Mouse (Mus musculus): ENCODE measurements around the gene Rhd. TPM values are rescaled to one million over a fixed set of nuclear protein-coding genes. Genes with fewer than 3 reads are reported as not detected.
A peak's percentile ranks its signal among the peaks of the same experiment; 100 is the strongest.

Rhd gene
- polyA plus RNA-seq, 1 experiment: 0.38 TPM

DNA sequence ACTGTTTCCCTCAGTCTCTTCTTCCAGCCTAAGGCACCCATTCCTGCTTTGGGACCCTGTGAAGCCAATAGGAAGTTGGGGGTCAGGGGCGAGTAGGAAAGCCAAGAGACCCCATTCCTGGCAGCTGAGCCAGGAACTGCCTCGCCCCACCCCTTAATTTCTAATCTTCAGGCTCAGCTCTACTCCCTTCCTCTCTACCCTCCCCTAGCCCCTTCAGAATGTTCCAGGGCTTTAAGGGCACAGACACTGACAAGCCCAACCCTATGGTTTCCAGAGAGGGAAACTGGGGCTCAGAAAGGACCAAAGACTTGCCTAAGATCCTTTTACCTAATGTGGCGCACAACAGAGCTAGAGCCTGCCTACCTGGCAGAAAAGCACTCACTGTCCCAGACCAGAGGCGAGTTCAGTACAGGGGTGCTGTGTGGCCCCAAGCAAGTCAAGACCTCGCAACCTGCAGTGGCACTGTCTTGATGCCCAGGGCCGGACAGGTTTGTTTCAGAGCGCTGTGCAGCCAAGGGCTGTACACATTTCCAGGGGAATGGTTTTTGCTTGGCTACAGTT lies 5.6 kb downstream of the Rhd start:
- Histone ChIP-seq H3K27ac (ENCODE audit: control insufficient read depth, insufficient read depth, low read length) (no peak overlapping the region), H3K4me3 (ENCODE audit: control insufficient read depth, insufficient read depth, low read length) (no peak overlapping the region), H3K4me1 (replicated peaks; ENCODE audit: control insufficient read depth, insufficient read depth, low read length) (no peaks in the 10 kb centered on the region), H3K36me3 (ENCODE audit: control insufficient read depth, insufficient read depth, low read length) (no peaks in the 10 kb centered on the region), H3K27me3 (ENCODE audit: control insufficient read depth, insufficient read depth, low read length) (no peaks in the 10 kb centered on the region; the same call in 1 of the 2 replicates)
- no peak for DNase-seq
- 69% methylated on average over 7 of the region's 7 CpGs for WGBS
- TF ChIP-seq CTCF (IDR thresholded peaks at IDR 0.05; ENCODE audit: borderline replicate concordance, control insufficient read depth, extremely low read depth, insufficient read depth, low read length, poor library complexity): no peak
- no peak for TF ChIP-seq POLR2A (IDR thresholded peaks at IDR 0.05; ENCODE audit: control insufficient read depth, extremely low read depth, insufficient read depth, low read length, poor library complexity)

DNA sequence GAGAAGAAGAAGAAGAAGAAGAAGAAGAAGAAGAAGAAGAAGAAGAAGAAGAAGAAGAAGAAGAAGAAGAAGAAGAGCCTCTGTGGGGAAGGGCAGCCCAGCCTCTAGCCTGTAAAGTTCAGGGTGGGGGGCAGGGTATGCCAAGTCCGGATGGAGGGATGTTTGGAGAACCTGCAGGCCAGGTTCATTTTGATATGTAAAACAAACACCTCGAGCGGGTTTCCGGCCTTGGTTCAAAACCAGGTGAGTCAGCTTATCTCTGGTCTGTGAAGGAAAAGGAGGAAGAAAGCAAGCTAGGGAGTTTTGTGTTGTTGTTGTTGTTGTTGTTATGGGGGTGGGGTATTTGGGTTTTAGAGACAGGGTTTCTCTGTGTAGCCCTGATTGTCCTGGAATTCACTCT lies 7.1 kb downstream of the Rhd start:
- Histone ChIP-seq H3K36me3 (ENCODE audit: control insufficient read depth, insufficient read depth, low read length) (no peaks in the 10 kb centered on the region), H3K4me1 (replicated peaks; ENCODE audit: control insufficient read depth, insufficient read depth, low read length) (no peaks in the 10 kb centered on the region), H3K4me3 (ENCODE audit: control insufficient read depth, insufficient read depth, low read length) (no peak overlapping the region), H3K27ac (ENCODE audit: control insufficient read depth, insufficient read depth, low read length) (no peak overlapping the region), H3K27me3 (ENCODE audit: control insufficient read depth, insufficient read depth, low read length) (no peaks in the 10 kb centered on the region; the same call in 1 of the 2 replicates)
- DNase-seq: no peak
- WGBS: 64% methylated on average over 4 of the region's 4 CpGs
- TF ChIP-seq CTCF (IDR thresholded peaks at IDR 0.05; ENCODE audit: borderline replicate concordance, control insufficient read depth, extremely low read depth, insufficient read depth, low read length, poor library complexity): no peak
- no peak for TF ChIP-seq POLR2A (IDR thresholded peaks at IDR 0.05; ENCODE audit: control insufficient read depth, extremely low read depth, insufficient read depth, low read length, poor library complexity)

GRCm38 (mm10) chr4:134871950-134872349 lies 7.6 kb downstream of the Rhd start:
- Histone ChIP-seq H3K4me3 (ENCODE audit: control insufficient read depth, insufficient read depth, low read length) (no peak overlapping the region), H3K4me1 (replicated peaks; ENCODE audit: control insufficient read depth, insufficient read depth, low read length) (no peaks in the 10 kb centered on the region), H3K36me3 (ENCODE audit: control insufficient read depth, insufficient read depth, low read length) (no peaks in the 10 kb centered on the region), H3K27me3 (ENCODE audit: control insufficient read depth, insufficient read depth, low read length) (no peaks in the 10 kb centered on the region; the same call in 1 of the 2 replicates), H3K27ac (ENCODE audit: control insufficient read depth, insufficient read depth, low read length) (no peak overlapping the region)
- no peak for DNase-seq
- no peak for TF ChIP-seq CTCF (IDR thresholded peaks at IDR 0.05; ENCODE audit: borderline replicate concordance, control insufficient read depth, extremely low read depth, insufficient read depth, low read length, poor library complexity)
- 89% methylated on average over 2 of the region's 2 CpGs for WGBS

GRCm38 (mm10) chr4:134876171-134876570 lies 11.8 kb downstream of the Rhd start:
- no peak overlapping the region for H3K4me3 ChIP-seq (ENCODE audit: control insufficient read depth, insufficient read depth, low read length)
- no peaks in the 10 kb centered on the region for H3K27me3 ChIP-seq (ENCODE audit: control insufficient read depth, insufficient read depth, low read length)
- TF ChIP-seq POLR2A (IDR thresholded peaks at IDR 0.05; ENCODE audit: control insufficient read depth, extremely low read depth, insufficient read depth, low read length, poor library complexity): no peak
- no peak for TF ChIP-seq CTCF (IDR thresholded peaks at IDR 0.05; ENCODE audit: borderline replicate concordance, control insufficient read depth, extremely low read depth, insufficient read depth, low read length, poor library complexity)
- H3K4me1 ChIP-seq (replicated peaks; ENCODE audit: control insufficient read depth, insufficient read depth, low read length): peaks cover 6% of the 10 kb centered on the region
- 91% methylated on average over 9 of the region's 9 CpGs for WGBS
- H3K36me3 ChIP-seq (ENCODE audit: control insufficient read depth, insufficient read depth, low read length): no peaks in the 10 kb centered on the region
- DNase-seq: no peak
- H3K27ac ChIP-seq (ENCODE audit: control insufficient read depth, insufficient read depth, low read length): no peak overlapping the region

- Histone ChIP-seq H3K4me1 (replicated peaks; ENCODE audit: control insufficient read depth, insufficient read depth, low read length) (peaks cover 6% of the 10 kb centered on the region), H3K4me3 (ENCODE audit: control insufficient read depth, insufficient read depth, low read length) (peak overlapping the region; percentile 44), H3K36me3 (ENCODE audit: control insufficient read depth, insufficient read depth, low read length) (no peaks in the 10 kb centered on the region), H3K27me3 (ENCODE audit: control insufficient read depth, insufficient read depth, low read length) (no peaks in the 10 kb centered on the region), H3K27ac (ENCODE audit: control insufficient read depth, insufficient read depth, low read length) (no peak overlapping the region)
- DNase-seq: peak; percentile 70
- peak; percentile 58; the same call in 1 of the 2 replicates for TF ChIP-seq CTCF (IDR thresholded peaks at IDR 0.05; ENCODE audit: borderline replicate concordance, control insufficient read depth, extremely low read depth, insufficient read depth, low read length, poor library complexity)
- TF ChIP-seq POLR2A (IDR thresholded peaks at IDR 0.05; ENCODE audit: control insufficient read depth, extremely low read depth, insufficient read depth, low read length, poor library complexity): no peak
- 10% methylated on average over 17 of the region's 17 CpGs for WGBS
Measured at GRCm38 (mm10) chr4:134879410-134879981, 15.2 kb downstream of the Rhd start.

- Histone ChIP-seq H3K36me3 (ENCODE audit: control insufficient read depth, insufficient read depth, low read length) (no peaks in the 10 kb centered on the region), H3K4me3 (ENCODE audit: control insufficient read depth, insufficient read depth, low read length) (no peak overlapping the region; the same call in 1 of the 2 replicates), H3K27me3 (ENCODE audit: control insufficient read depth, insufficient read depth, low read length) (no peaks in the 10 kb centered on the region), H3K4me1 (replicated peaks; ENCODE audit: control insufficient read depth, insufficient read depth, low read length) (peaks cover 6% of the 10 kb centered on the region), H3K27ac (ENCODE audit: control insufficient read depth, insufficient read depth, low read length) (no peak overlapping the region)
- no peak for TF ChIP-seq CTCF (IDR thresholded peaks at IDR 0.05; ENCODE audit: borderline replicate concordance, control insufficient read depth, extremely low read depth, insufficient read depth, low read length, poor library complexity)
- no peak for TF ChIP-seq POLR2A (IDR thresholded peaks at IDR 0.05; ENCODE audit: control insufficient read depth, extremely low read depth, insufficient read depth, low read length, poor library complexity)
- DNase-seq: peak; percentile 18
- 56% methylated on average over 6 of the region's 6 CpGs for WGBS
Measured at GRCm38 (mm10) chr4:134880041-134880440, 15.7 kb downstream of the Rhd start.
